Mouse (Mus musculus) adrenal gland (tissue): ENCODE results near the gene Fscn2.

Source experiments
- intact Hi-C: fragments of 180-260 bp; cut with DNase I; formaldehyde crosslinking; loops from one replicate; pipeline ENCODE4 v1.15.1; 2025
- long read RNA-seq, 2 experiments: library from polyadenylated mRNA; unstranded; transcript quantifications; one replicate each; pipeline ENCODE4 v2.0.0; 2020; ENCODE audit warnings: borderline replicate concordance in 1 of 2; ENCODE audit not compliant: insufficient replicate concordance in 1 of 2

Fscn2 gene
- long read RNA-seq, experiment 1, result 0 reads
- long read RNA-seq, experiment 2, result 0 reads

GRCm38 (mm10) chr11:120361295-120361694 lies at the start of gene Fscn2:
Gene Fscn2 (plus strand): TSS chr11:120361534.
- intact Hi-C loops, result no loop called here

GRCm38 (mm10) chr11:120311561-120311960 lies 49.8 kb upstream of the Fscn2 start:
- intact Hi-C loops, result loop anchor here (2.0 kb wide), 1 partner anchor 29 kb away; no protein-coding TSS in a partner anchor

GRCm38 (mm10) chr11:120312069-120312468 lies 49.3 kb upstream of the Fscn2 start:
- intact Hi-C loops, result no loop called here

- intact Hi-C loops, result no loop called here
Observed at GRCm38 (mm10) chr11:120313906-120314685, 47.2 kb upstream of the Fscn2 start.

GRCm38 (mm10) chr11:120314721-120315415 lies 46.5 kb upstream of the Fscn2 start:
- intact Hi-C loops, result no loop called here

GRCm38 (mm10) chr11:120315416-120315761 lies 45.9 kb upstream of the Fscn2 start:
- intact Hi-C loops, result no loop called here

GRCm38 (mm10) chr11:120315832-120316689 lies 45.3 kb upstream of the Fscn2 start:
- intact Hi-C loops, result no loop called here

GRCm38 (mm10) chr11:120316690-120317254 lies 44.6 kb upstream of the Fscn2 start:
- intact Hi-C loops, result no loop called here

- intact Hi-C loops, result no loop called here
Observed at GRCm38 (mm10) chr11:120317456-120317855, 43.9 kb upstream of the Fscn2 start.

GRCm38 (mm10) chr11:120319310-120319709 lies 42.0 kb upstream of the Fscn2 start:
- intact Hi-C loops, result no loop called here

GRCm38 (mm10) chr11:120320156-120320555 lies 41.2 kb upstream of the Fscn2 start:
- intact Hi-C loops, result no loop called here

- intact Hi-C loops, result no loop called here
Observed at GRCm38 (mm10) chr11:120335431-120336021, 25.8 kb upstream of the Fscn2 start.

- intact Hi-C loops, result no loop called here
Observed at GRCm38 (mm10) chr11:120337447-120337846, 23.9 kb upstream of the Fscn2 start.

- intact Hi-C loops, result no loop called here
Observed at GRCm38 (mm10) chr11:120338786-120339185, 22.5 kb upstream of the Fscn2 start.

GRCm38 (mm10) chr11:120339978-120340513 lies 21.3 kb upstream of the Fscn2 start:
- intact Hi-C loops, result loop anchor here (2.0 kb wide), 1 partner anchor 29 kb away; no protein-coding TSS in a partner anchor

- intact Hi-C loops, result loop anchor here (2.0 kb wide), 1 partner anchor 31 kb away; no protein-coding TSS in a partner anchor
Observed at GRCm38 (mm10) chr11:120341661-120342060, 19.7 kb upstream of the Fscn2 start.

- intact Hi-C loops, result no loop called here
Observed at GRCm38 (mm10) chr11:120342656-120343160, 18.6 kb upstream of the Fscn2 start.

GRCm38 (mm10) chr11:120343519-120344309 lies 17.6 kb upstream of the Fscn2 start:
- intact Hi-C loops, result no loop called here

GRCm38 (mm10) chr11:120344310-120344920 lies 16.9 kb upstream of the Fscn2 start:
- intact Hi-C loops, result no loop called here
